Mouse (Mus musculus): ENCODE measurements around the gene Alg12. TPM values are rescaled to one million over a fixed set of nuclear protein-coding genes. Genes with fewer than 3 reads are reported as not detected.

Alg12 gene
- polyA plus RNA-seq, 1 experiment: 13.2 TPM

- TF ChIP-seq EP300 (IDR thresholded peaks at IDR 0.05; ENCODE audit: insufficient read depth, low read depth, low read length) (no peak), POLR2A (IDR thresholded peaks at IDR 0.05; ENCODE audit: insufficient read depth, low read length) (no peak), CTCF (IDR thresholded peaks at IDR 0.05; ENCODE audit: low read depth, low read length) (no peak)
- Histone ChIP-seq H3K4me1 (ENCODE audit: control insufficient read depth, insufficient read depth, low read length) (no peaks in the 10 kb centered on the region), H3K9ac (ENCODE audit: low read depth, poor library complexity, severe bottlenecking) (no peak overlapping the region), H3K4me3 (ENCODE audit: low read depth, low read length) (no peak overlapping the region), H3K27ac (ENCODE audit: insufficient read depth, low read length) (no peak overlapping the region), H3K36me3 (ENCODE audit: control insufficient read depth, insufficient read depth, low read length, poor library complexity, severe bottlenecking) (peaks cover 28% of the 10 kb centered on the region), H3K27me3 (ENCODE audit: control insufficient read depth, insufficient read depth, low read length, poor library complexity, severe bottlenecking) (no peaks in the 10 kb centered on the region), H3K9me3 (replicated peaks; ENCODE audit: control insufficient read depth, insufficient read depth, low read length, poor library complexity, severe bottlenecking) (no peaks in the 10 kb centered on the region)
Observed at GRCm38 (mm10) chr15:88860781-88861180, 41.7 kb upstream of the Alg12 start.

GRCm38 (mm10) chr15:88859206-88859970, 40.3 kb upstream of the Alg12 start:
- TF ChIP-seq CTCF (IDR thresholded peaks at IDR 0.05; ENCODE audit: low read depth, low read length) (no peak), EP300 (IDR thresholded peaks at IDR 0.05; ENCODE audit: insufficient read depth, low read depth, low read length) (no peak), POLR2A (IDR thresholded peaks at IDR 0.05; ENCODE audit: insufficient read depth, low read length) (no peak)
- no peak overlapping the region for H3K9ac ChIP-seq (ENCODE audit: low read depth, poor library complexity, severe bottlenecking)
- H3K27ac ChIP-seq (ENCODE audit: insufficient read depth, low read length): no peak overlapping the region
- H3K27me3 ChIP-seq (ENCODE audit: control insufficient read depth, insufficient read depth, low read length, poor library complexity, severe bottlenecking): no peaks in the 10 kb centered on the region
- no peaks in the 10 kb centered on the region for H3K9me3 ChIP-seq (replicated peaks; ENCODE audit: control insufficient read depth, insufficient read depth, low read length, poor library complexity, severe bottlenecking)
- H3K4me3 ChIP-seq (ENCODE audit: low read depth, low read length): no peak overlapping the region
- H3K36me3 ChIP-seq (ENCODE audit: control insufficient read depth, insufficient read depth, low read length, poor library complexity, severe bottlenecking): peaks cover 14% of the 10 kb centered on the region
- peaks cover 5% of the 10 kb centered on the region for H3K4me1 ChIP-seq (ENCODE audit: control insufficient read depth, insufficient read depth, low read length)

GRCm38 (mm10) chr15:88858707-88859106, 39.6 kb upstream of the Alg12 start:
- peaks cover 10% of the 10 kb centered on the region for H3K36me3 ChIP-seq (ENCODE audit: control insufficient read depth, insufficient read depth, low read length, poor library complexity, severe bottlenecking)
- H3K4me1 ChIP-seq (ENCODE audit: control insufficient read depth, insufficient read depth, low read length): peaks cover 10% of the 10 kb centered on the region
- no peak for TF ChIP-seq CTCF (IDR thresholded peaks at IDR 0.05; ENCODE audit: low read depth, low read length)
- TF ChIP-seq EP300 (IDR thresholded peaks at IDR 0.05; ENCODE audit: insufficient read depth, low read depth, low read length): no peak
- H3K27me3 ChIP-seq (ENCODE audit: control insufficient read depth, insufficient read depth, low read length, poor library complexity, severe bottlenecking): no peaks in the 10 kb centered on the region
- H3K9me3 ChIP-seq (replicated peaks; ENCODE audit: control insufficient read depth, insufficient read depth, low read length, poor library complexity, severe bottlenecking): no peaks in the 10 kb centered on the region
- no peak overlapping the region for H3K9ac ChIP-seq (ENCODE audit: low read depth, poor library complexity, severe bottlenecking)
- no peak overlapping the region for H3K27ac ChIP-seq (ENCODE audit: insufficient read depth, low read length)
- H3K4me3 ChIP-seq (ENCODE audit: low read depth, low read length): no peak overlapping the region

GRCm38 (mm10) chr15:88858141-88858541, 39.0 kb upstream of the Alg12 start:
- Histone ChIP-seq H3K27ac (ENCODE audit: insufficient read depth, low read length) (no peak overlapping the region), H3K9me3 (replicated peaks; ENCODE audit: control insufficient read depth, insufficient read depth, low read length, poor library complexity, severe bottlenecking) (no peaks in the 10 kb centered on the region), H3K4me3 (ENCODE audit: low read depth, low read length) (no peak overlapping the region), H3K36me3 (ENCODE audit: control insufficient read depth, insufficient read depth, low read length, poor library complexity, severe bottlenecking) (peaks cover 4% of the 10 kb centered on the region), H3K4me1 (ENCODE audit: control insufficient read depth, insufficient read depth, low read length) (peaks cover 12% of the 10 kb centered on the region), H3K9ac (ENCODE audit: low read depth, poor library complexity, severe bottlenecking) (no peak overlapping the region), H3K27me3 (ENCODE audit: control insufficient read depth, insufficient read depth, low read length, poor library complexity, severe bottlenecking) (no peaks in the 10 kb centered on the region)
- TF ChIP-seq CTCF (IDR thresholded peaks at IDR 0.05; ENCODE audit: low read depth, low read length): no peak
- TF ChIP-seq POLR2A (IDR thresholded peaks at IDR 0.05; ENCODE audit: insufficient read depth, low read length): no peak
- TF ChIP-seq EP300 (IDR thresholded peaks at IDR 0.05; ENCODE audit: insufficient read depth, low read depth, low read length): no peak

- no peak for TF ChIP-seq CTCF (IDR thresholded peaks at IDR 0.05; ENCODE audit: low read depth, low read length)
- TF ChIP-seq EP300 (IDR thresholded peaks at IDR 0.05; ENCODE audit: insufficient read depth, low read depth, low read length): no peak
- TF ChIP-seq POLR2A (IDR thresholded peaks at IDR 0.05; ENCODE audit: insufficient read depth, low read length): no peak
- Histone ChIP-seq H3K4me3 (ENCODE audit: low read depth, low read length) (no peak overlapping the region), H3K36me3 (ENCODE audit: control insufficient read depth, insufficient read depth, low read length, poor library complexity, severe bottlenecking) (no peaks in the 10 kb centered on the region), H3K27me3 (ENCODE audit: control insufficient read depth, insufficient read depth, low read length, poor library complexity, severe bottlenecking) (no peaks in the 10 kb centered on the region), H3K27ac (ENCODE audit: insufficient read depth, low read length) (no peak overlapping the region), H3K4me1 (ENCODE audit: control insufficient read depth, insufficient read depth, low read length) (peaks cover 12% of the 10 kb centered on the region), H3K9ac (ENCODE audit: low read depth, poor library complexity, severe bottlenecking) (no peak overlapping the region), H3K9me3 (replicated peaks; ENCODE audit: control insufficient read depth, insufficient read depth, low read length, poor library complexity, severe bottlenecking) (no peaks in the 10 kb centered on the region)
Observed at GRCm38 (mm10) chr15:88857361-88857760, 38.2 kb upstream of the Alg12 start.

GRCm38 (mm10) chr15:88856613-88857012, 37.5 kb upstream of the Alg12 start:
- H3K4me3 ChIP-seq (ENCODE audit: low read depth, low read length): no peak overlapping the region
- TF ChIP-seq POLR2A (IDR thresholded peaks at IDR 0.05; ENCODE audit: insufficient read depth, low read length): no peak
- TF ChIP-seq CTCF (IDR thresholded peaks at IDR 0.05; ENCODE audit: low read depth, low read length): no peak
- H3K36me3 ChIP-seq (ENCODE audit: control insufficient read depth, insufficient read depth, low read length, poor library complexity, severe bottlenecking): no peaks in the 10 kb centered on the region
- H3K27me3 ChIP-seq (ENCODE audit: control insufficient read depth, insufficient read depth, low read length, poor library complexity, severe bottlenecking): no peaks in the 10 kb centered on the region
- no peak overlapping the region for H3K27ac ChIP-seq (ENCODE audit: insufficient read depth, low read length)
- no peaks in the 10 kb centered on the region for H3K9me3 ChIP-seq (replicated peaks; ENCODE audit: control insufficient read depth, insufficient read depth, low read length, poor library complexity, severe bottlenecking)
- H3K4me1 ChIP-seq (ENCODE audit: control insufficient read depth, insufficient read depth, low read length): peaks cover 14% of the 10 kb centered on the region
- no peak overlapping the region for H3K9ac ChIP-seq (ENCODE audit: low read depth, poor library complexity, severe bottlenecking)

Measured in ES-Bruce4 (cell line).